Mouse (Mus musculus): Measurements from ENCODE around the gene 1700125H20Rik.

GRCm38 (mm10) chr11:85139581-85140540 is 30.3 kb upstream of the 1700125H20Rik start, which contains the start of gene Usp32:
- TF ChIP-seq CTCF (IDR thresholded peaks at IDR 0.05; ENCODE audit: low read depth, low read length) (no peak), POLR2A (IDR thresholded peaks at IDR 0.05; ENCODE audit: extremely low read depth, insufficient read depth, low read length) (peak; percentile 85; the same call in 1 of the 2 replicates)
